Mouse (Mus musculus) testis, postnatal 14 days (tissue): ENCODE results near the gene 1700029J07Rik.

Experiments used
- DNase-seq: peaks from one replicate; pipeline ENCODE4 v3.0.0; 2021; ENCODE audit warnings: low spot score

Gene 1700029J07Rik

DNA sequence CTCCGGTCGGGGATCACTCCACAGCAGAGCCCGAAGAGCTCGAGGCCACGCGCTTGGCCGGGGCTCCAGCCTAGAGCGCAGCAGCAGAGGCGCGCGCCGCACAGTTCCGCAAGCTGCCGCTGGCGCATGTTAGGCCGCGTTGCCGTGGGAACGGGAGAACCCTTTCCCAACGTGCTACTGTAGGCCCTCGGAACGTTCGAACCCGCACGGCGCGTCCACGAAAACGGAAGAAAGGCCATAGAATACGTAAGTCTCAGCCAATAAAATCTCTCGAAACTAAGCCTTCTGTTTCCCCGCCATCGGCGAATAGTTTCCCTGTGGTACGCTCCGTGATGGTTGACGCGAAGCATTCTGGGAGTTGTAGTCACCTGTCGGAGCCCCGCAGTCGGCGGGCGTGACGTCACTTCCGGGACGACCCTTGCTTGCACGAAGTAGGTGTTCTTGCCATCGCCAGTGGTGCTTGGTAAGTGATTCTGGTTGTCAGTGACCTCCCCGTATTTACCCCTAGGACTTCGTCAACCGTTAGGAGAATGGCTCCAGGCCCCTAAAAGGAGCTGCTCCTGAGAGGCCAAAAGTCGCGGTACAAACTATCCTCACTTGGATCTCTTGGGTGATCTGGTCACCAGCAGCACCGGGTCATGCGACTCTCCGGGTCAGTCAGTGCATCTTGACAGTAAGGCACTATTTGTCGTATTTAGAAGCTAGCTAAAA, at the start of gene 1700029J07Rik, which contains the start of gene Ufsp2:
Gene 1700029J07Rik (minus strand): TSS at position 127 of the 711 bp plus-strand sequence.
Gene Ufsp2 (plus strand): TSS at position 403 of the 711 bp plus-strand sequence.
- DNase-seq = peak; percentile 97

DNA sequence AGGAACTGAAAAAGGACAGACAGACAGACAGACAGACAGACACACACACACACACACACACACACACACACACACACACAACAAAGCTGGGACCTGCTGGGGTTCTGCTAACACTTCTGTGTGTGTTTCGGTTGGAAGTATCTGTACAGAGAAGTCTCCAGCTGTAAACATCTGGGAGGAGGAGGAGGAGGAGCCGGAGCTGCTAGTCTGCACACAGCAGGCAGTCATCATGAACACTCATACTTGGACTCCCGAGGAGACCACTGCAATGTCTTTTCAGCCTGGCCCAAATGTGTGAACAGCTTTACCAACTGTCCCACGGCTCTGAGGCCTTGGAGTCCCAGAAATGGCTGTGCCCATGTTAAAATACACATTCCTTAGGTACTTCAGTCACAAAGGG, 49.3 kb upstream of the 1700029J07Rik start:
- no peak for DNase-seq

DNA sequence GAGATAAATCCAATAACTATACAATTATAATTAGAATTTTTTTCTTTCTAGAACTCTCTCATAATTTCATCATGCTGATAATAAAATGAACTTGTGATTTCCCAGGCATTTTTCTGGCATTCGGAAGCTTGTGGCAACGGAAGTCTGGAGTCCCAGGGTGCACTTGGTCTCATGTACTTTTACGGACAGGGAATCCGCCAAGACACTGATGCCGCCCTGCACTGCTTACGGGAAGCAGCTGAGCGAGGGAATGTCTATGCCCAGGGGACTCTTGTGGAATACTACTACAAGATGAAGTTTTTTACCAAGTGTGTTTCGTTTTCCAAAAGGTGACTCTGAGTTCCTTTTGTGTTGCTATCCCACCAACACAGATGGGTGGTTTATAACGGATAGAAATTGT, 47.7 kb upstream of the 1700029J07Rik start:
- no peak for DNase-seq

DNA sequence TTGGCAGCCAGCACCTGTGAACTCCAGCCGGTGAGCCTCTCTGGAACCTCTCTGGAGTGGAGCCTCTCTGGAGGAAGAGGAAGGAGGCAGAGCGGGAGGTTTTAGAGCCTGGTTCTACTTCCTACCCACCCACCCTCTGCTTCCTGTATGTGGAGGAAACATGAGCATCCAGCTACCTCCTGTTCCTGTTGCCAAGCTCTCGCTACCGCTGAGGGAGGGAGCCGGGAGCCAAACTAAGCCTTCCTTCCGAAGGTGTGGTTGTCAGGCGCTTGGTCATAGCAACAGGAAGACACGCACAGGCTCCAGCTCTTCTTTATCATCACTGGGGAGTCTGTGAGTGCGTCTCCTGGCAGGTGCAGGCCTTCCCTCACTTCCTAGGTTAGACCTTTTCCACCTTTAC, 47.2 kb upstream of the 1700029J07Rik start:
- DNase-seq = no peak

DNA sequence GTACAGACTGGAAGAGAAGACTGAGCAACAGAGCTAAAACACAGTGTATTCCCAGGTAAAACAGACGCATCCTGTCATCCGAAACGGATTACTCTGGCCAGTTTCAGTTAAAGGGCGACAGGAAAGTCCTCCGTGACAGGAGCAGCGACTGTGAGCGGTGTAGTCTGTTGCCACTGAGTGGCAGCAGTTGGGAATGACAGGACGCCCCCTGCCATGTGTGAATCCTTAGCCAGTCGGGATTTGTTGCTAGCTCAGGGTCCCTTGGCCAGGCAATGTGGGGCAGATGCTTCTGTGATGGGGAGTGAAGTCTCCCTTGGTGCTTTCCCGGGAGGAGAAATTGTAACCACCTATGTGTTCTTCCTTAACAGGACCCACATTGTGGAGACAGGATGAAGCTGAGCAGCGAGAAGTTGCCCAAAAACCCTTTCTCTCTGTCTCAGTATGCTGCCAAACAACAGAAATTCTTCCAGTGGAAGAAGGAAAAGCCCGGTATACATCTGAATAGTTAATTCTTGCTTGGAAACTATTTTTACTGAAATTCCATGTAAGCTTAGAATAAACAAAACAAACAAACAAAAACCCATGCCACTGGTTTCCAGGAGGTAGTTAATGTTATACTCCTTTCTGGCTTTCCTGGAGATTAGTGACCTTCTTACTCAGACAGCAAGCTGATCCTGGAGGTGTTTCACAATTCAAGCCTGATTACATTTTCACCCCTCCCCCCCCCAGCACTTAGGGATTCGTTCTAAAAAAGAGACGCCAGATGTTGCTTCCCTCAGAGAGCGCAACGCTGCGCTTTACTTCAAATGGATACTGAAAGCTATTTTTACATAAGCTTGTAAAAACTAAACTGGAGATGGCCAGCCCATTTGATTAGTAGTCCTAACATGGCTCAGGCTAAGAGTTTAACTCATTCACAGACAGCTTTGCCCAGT, 36.0 kb upstream of the 1700029J07Rik start:
- no peak for DNase-seq

DNA sequence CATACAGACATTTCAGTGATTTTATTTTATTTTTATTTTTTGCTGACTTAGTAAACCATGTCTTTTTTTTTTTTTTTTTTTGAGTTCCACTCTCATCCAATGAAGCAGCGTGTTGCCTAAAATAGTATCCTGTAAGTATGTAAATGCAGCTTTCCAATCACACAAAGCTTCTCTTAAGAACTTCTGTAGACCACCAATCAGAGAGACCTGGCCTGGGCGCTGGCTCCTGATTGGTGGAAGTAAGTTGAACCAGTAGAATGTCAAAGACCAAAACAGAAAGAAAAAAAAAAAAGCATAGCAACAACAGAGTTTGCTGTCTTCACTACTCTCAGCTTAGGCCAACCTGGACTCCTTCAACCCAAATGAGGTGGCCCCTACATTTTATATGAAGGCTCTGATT, 35.3 kb upstream of the 1700029J07Rik start:
- DNase-seq = no peak

DNA sequence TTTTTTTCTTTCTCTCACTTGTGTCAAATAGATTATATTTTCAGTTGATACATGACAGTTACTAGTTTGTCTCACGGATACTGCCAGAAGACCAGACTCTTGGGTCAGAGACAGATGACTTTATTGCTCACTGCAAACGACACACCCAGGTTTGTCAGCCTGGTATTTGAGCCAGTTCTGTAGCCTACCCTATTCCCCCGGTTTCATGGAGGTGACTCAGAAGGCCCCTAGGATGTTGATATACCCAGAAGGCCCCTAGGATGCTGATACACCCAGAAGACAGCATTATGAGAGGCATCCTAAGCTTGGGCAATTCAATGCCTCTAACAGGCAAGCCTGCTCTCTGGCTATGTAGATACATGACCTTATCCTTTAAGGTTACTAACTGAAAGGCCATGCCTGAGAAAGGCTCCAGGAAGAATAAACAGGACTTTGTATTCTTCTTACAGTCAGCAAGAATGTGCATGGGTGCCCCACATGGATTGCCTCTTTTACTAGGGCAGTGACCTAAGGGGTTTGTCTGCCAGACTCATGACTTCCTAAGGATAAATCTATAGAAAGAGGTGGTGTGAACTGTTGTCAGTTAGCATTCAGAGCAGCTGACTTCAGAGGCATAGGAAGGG, 32.1 kb upstream of the 1700029J07Rik start:
- no peak for DNase-seq

DNA sequence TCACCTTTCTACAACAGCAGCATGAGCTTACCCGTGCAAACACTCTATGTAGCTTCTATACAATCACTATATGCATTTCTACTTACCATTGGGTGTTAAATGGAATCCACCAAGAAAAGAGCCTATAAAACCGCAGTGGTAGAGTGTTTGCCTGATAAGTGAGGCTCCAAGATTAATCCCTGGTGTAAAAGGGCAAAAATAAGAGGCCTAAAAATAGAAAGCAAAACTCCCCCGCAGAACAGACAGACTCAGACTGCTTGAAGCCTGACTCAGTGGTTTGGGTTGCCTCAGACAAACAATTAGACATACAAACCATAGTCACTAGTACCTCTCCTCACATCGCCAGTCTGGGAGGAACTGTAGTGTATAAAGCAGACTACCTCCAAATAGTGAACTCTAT, 30.5 kb upstream of the 1700029J07Rik start, which contains the start of gene Ankrd37:
Gene Ankrd37 (minus strand): TSS at position 112 of the 400 bp plus-strand sequence.
- DNase-seq = no peak

DNA sequence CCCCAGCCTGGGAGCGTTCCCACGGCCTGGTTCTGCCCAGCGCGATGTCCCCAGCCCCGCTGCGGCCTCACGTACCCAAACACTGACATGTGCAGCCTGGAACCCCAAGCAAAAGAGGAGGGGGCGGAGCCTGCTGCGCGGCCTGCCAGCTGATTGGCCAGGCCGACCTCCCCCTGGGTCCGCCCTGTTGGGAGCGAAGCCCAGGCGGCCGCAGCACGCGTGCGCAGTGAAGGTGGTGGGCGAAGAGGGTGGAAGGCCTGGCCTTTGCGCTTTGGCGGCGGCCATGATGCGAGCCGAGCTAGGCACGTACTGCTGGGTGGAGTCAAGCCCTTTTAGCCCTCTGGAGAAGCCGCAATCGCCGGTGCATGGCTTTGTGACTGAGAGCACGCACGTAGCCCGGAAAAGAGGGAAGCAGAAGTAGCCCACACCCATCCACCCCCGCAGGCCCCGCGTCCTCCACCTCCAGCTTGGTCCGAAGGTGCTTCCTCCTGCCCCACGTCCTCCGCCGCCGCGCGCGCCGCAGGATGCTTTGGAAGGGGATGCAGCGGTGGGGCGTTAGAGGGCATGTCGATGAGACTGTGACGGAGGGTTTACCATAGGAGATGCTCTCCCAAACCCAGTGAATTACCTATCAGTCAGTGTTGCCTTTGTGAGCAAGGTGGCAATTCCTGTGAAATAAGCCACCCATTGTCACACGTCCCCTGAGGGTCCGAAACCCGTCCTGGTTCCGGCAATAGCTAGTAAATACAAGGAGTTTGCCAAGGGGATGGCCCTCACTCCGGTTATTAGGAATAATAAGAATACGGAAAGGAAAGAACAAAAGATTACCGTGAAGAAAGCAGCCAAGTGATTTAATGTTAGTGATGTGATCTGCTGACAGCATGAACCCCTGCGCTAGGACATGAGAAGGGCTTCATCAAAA, 25.0 kb upstream of the 1700029J07Rik start:
- peak; percentile 99 for DNase-seq

DNA sequence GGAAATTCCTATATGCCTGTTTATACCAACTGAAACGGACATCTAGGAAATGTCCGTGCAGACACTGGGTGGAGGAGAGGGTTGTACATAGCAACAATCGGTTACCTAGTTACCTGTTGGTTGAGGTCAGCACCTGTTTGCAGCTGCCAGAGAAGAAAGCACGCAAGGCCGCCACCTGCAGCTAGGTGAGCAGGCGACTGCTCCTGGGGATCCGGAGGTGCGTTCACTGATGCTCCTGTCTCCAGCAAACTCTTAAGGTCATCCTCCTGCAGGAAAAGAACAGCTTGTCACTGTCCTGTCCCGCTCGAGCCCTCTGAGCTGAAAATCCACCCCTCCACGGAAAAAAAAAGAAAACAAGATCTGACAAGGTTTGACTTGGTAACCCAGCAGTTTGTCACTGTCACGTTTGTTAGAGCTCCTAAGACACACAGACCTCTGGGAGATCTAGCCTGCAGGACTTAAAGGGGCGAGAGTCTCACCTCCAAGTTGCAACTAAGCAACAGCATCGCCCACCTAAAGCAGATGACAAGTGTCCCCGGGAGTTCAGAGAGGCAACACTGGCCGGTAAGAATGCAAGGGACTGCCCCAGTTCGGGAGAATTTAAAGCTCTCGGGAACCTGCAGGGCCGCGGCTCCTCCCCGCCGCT, 24.2 kb upstream of the 1700029J07Rik start, which contains the start of gene Lrp2bp:
Gene Lrp2bp (plus strand): TSS at position 166 of the 646 bp plus-strand sequence.
- peak; percentile 55 for DNase-seq

DNA sequence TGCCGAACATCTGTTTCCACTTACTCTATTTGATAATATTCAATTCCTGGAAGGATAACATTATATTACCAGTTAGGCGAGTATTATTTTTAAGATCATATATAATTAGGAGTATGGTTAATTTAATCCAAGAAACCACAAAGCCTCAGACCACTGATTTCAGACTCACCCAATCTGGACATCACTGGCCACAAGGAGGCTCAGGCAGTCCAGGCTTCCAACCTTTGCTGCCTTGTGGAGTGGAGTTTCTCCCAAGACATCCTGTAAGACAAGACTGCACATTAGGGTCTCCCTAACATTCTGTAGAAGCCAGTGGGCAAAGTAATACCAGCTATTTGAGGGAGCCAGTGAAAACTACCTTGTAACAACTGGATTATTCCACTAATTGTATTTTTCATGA, 23.2 kb upstream of the 1700029J07Rik start:
- no peak for DNase-seq

DNA sequence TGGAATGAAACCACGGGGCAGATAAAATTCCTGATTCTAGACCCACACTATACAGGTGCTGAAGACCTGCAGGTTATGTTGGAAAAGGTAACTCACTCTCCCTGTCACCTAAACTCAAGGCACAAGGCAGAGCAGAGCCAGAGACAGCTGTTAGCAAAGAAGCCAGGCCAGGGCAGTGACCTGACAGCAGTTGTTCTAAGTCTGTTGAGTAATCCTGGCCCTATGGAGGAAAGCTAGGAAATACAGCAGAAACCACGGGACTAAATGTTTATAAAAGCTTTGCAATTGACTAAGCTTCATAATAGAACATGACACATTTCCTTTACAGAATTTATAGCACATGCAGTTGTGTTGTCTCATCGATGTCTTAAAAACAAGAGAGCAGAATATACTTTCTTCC, 20.5 kb upstream of the 1700029J07Rik start:
- DNase-seq = no peak

DNA sequence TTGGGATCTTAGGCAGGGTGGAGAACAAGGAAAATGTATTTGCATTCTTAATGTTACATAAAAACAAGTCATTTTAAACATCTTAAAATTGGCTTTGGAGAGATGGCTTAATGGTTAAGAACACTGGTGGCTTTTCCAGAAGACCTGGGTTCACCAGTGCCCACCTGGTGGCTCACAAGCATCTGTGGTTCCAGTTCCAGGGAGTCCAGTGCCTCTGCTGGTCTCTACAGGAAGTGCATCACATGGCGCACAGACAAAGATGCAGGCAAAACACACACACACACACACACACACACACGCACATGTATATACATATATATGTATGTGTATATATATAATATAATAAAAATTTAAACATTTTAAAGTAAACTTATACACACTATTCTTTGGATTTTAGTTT, 19.1 kb upstream of the 1700029J07Rik start:
- no peak for DNase-seq

DNA sequence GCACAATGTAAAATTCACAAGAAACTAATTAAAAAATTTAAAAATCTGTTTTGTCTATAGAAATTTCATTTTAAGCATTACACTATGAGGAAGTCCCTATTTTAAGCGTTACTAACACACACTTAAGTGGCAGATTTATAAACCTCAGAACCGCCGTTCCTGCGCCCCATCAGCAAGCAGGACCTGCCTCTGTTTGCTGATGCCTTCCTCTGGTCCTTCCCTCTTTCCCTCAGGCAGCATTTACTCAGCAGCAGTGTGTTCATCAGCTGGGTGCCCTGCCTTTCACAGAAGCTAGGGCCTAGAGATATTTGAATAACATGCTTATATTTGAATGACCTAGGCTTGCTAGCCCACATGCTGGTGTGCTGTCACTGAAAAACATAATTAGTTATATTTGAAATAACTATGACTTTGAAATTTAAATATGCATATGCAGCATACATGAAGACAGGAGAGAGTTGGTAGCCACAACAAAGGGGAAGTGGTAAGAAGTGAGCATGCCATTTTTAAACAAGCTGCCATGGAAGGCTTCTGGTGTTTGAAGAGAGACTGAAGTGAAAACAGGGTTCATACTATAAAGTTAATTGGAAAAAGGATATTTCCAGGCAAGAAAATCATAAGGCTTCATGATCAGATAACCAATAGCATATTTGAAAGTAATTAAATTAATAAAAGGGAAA, 15.7 kb upstream of the 1700029J07Rik start:
- no peak for DNase-seq

DNA sequence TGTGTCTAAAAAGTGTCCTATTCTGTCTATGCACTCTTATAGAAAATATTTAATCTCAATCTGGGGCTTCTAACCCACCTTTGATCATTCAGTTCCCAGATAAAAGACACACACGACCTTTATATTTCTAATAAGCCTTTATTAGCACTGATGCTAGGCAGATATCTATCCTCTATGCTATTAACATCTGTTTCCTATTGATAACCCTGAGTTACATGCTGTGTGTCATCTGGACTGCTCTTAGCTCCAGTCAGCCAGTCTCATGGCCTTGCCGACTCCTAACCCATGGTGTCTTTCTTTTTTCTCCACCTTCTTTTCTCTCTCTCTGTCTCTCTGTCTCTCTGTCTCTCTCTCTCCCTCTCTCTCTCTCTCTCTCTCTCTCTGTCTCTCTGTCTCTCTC, 13.1 kb upstream of the 1700029J07Rik start:
- no peak for DNase-seq

DNA sequence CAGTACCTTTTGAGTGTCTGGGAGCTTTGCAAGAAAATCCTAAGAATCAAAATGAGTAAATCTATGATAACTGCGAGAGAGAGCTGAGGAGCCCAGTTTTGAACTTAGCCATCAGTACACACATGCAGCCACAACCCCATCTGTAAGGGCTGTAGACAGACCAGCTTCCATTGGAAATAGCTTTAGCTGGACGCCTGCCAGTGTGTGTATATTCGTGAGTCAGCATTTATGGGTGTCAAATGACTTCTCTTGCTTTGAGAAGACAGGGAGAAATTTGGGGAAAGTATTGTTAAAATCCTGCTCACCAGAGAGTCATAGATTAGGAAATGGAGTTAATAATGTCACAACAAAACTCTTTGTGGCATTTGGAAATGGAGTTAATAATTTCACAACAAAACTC, 11.6 kb upstream of the 1700029J07Rik start:
- DNase-seq = no peak

DNA sequence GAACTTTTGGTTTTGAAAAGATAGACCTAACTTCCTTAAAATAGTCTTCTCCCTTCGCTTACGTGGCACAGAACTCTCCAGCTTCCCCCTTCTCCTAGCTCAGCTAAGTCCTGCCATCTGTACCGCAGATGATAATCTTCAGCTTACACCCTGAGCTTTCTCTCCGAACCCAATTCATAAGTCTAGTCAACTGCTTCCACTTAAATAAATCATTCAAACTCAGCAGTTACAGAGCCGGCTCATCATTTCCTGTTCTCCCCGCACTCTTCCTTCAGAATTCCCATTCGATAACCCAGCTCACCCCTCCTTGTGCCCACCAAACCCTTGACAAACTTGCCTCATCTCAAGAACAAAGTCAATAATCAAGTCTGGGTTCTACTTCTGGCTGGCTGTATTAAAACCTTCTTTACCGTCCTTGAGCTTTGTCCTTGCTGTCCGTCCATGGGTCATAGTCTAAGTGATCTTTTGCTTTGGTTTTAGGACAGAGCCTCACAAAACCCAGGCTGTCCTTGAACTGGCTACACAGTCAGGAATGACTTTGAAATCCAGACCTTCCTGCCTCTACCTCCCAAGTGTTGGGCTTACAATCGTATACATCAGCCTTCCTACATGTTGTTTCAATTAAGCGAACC, 901 bp upstream of the 1700029J07Rik start:
- DNase-seq = no peak

DNA sequence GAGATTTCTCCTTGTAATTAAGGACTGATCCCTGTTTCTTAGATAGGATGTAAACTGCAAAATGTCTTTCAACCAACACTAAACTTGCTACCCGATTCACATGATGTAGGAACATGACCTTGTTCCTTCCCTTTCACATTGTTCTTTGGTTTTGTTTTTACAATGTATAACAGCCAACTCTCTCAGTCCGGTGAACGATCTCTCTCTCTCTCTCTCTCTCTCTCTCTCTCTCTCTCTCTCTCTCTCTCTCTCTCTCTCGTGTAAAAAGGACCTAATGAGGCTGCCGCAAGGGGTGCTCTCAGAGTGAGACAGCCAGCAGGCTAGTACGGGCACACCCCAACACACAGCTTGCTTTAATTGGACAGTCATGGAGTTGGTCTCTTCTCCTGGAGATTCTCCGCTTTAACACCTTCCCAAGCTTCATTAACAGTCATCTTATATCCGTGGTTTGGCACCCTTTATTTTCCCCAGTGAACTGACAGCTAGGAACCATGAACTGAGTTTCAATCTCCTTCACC, 1.0 kb downstream of the 1700029J07Rik start:
- no peak for DNase-seq

DNA sequence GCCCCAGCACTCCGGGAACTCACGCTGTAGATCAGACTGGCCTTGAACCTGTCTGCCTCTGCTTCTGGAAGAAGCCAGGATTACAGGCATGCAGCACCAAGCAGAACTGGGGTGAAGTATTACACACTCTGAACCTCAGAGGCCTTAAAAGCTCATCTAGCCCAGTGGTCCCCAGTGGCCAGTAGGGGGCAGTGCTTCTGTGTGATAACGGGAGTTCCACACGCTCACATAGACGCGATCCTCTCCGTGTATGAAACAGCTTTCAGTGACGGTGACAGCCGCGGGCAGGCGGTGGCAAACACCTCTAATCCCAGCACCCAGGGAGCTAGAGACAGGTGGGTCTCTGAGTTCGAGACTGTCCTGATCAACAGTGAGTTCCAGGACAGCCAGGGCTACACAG, 4.2 kb downstream of the 1700029J07Rik start:
- peak; percentile 73 for DNase-seq
